ENCODE assay signal across 12 mouse cellular contexts in the genomic region with DNA sequence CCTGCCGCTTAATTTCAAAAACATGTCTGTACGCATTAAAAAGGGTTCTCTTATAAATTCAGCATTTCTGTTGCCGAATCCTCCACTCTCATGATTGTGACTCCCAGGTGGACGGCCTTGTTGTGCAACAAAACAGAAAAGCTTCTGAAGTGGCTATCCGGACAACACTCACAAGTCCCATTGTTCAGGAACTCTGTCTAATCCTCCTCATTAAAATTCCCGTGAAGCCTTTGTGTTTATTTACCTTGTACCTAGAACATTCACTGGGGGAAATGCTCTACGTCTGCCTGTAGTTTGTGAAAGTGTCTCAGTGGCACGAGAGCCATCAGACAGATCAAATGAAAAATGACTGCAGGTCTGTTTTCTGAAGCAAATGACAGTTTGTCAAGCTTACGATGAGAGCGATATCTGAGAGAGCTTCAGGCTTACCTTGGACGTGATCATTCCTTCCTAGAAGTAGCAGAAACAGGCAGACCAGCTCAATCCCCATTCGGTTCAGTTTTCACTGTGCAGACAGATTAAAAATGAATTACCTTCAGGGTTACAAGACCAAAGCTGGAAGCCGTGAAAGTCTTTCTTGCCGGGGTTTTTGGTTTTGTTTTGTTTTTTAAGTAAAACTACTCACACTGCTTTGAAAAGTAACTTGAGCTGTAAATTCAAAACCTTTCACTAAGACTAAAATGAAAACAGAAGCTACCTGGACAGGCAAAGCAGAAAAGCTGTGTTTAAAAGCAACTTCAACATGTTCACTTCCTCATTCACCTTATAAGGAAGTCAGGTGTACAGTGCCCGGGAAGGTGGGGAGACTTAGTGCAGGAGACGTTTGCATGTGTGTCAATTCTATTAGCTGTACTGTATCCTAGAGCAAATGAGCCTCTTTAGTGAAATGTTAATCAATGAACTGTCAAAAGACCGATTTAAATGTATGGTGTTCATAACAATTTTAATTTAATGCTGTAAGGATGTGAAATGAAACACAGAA. TPM values are rescaled to one million over a fixed set of nuclear protein-coding genes. Genes with fewer than 3 reads are reported as not detected.
DNase-seq lines count a peak whose midpoint lies in the region; ATAC-seq and TF ChIP-seq lines count a peak whose summit lies in the region.
"Had no signal": no experiment of that assay in that cellular context is flagged by ENCODE, and none has a peak within 500 bp of the region (broad histone marks: within the 10 kb centered on the region; RNA-seq: fewer than 3 reads in every experiment).

No protein-coding gene starts in this region.

- ATAC-seq in forebrain, embryonic 12.5 days (ENCODE audit: low FRiP score): no peak
- no peak for ATAC-seq in forebrain, postnatal 0 days
- no peak for ATAC-seq in lung, embryonic 15.5 days (ENCODE audit: borderline replicate concordance, extremely low read depth, low FRiP score, low TSS enrichment)
- no peak for ATAC-seq in midbrain, embryonic 12.5 days (ENCODE audit: low FRiP score, low read depth)
- ATAC-seq in heart, embryonic 12.5 days (ENCODE audit: insufficient number of reproducible peaks, low FRiP score): no peak
- ATAC-seq: forebrain, embryonic 14.5 days; liver, postnatal 0 days had no signal

- no peak for TF ChIP-seq CTCF in forebrain, postnatal 0 days (IDR thresholded peaks at IDR 0.05; ENCODE audit: low read depth)

- WGBS in forebrain, embryonic 12.5 days: 31% methylated on average over 17 of the region's 17 CpGs
- WGBS in forebrain, postnatal 0 days: 31% methylated on average over 17 of the region's 17 CpGs
- 34% methylated on average over 17 of the region's 17 CpGs for WGBS in lung, embryonic 15.5 days
- WGBS in midbrain, embryonic 12.5 days: 32% methylated on average over 17 of the region's 17 CpGs
- 63% methylated on average over 17 of the region's 17 CpGs for WGBS in heart, embryonic 12.5 days

- H3K4me1 ChIP-seq in forebrain, embryonic 12.5 days: peaks cover 10% of the 10 kb centered on the region
- H3K4me1 ChIP-seq in forebrain, postnatal 0 days (ENCODE audit: insufficient read depth): no peaks in the 10 kb centered on the region
- no peaks in the 10 kb centered on the region for H3K4me1 ChIP-seq in lung, embryonic 15.5 days
- H3K4me1 ChIP-seq in midbrain, embryonic 12.5 days: peaks cover 10% of the 10 kb centered on the region
- peaks cover 12% of the 10 kb centered on the region for H3K4me1 ChIP-seq in heart, embryonic 12.5 days (replicated peaks)

- peak overlapping the region; percentile 11; the same call in 1 of the 2 replicates for H3K4me2 ChIP-seq in forebrain, embryonic 12.5 days
- H3K4me2 ChIP-seq in forebrain, postnatal 0 days (ENCODE audit: low read depth): no peak overlapping the region
- H3K4me2 ChIP-seq in lung, embryonic 15.5 days: peak overlapping the region; percentile 46
- peak overlapping the region; percentile 27 for H3K4me2 ChIP-seq in midbrain, embryonic 12.5 days (replicated peaks)
- H3K4me2 ChIP-seq in heart, embryonic 12.5 days: no peak overlapping the region

- no peaks in the 10 kb centered on the region for H3K36me3 ChIP-seq in forebrain, embryonic 12.5 days (replicated peaks)
- no peaks in the 10 kb centered on the region for H3K36me3 ChIP-seq in forebrain, postnatal 0 days (ENCODE audit: insufficient read depth)
- no peaks in the 10 kb centered on the region for H3K36me3 ChIP-seq in lung, embryonic 15.5 days
- H3K36me3 ChIP-seq in midbrain, embryonic 12.5 days: no peaks in the 10 kb centered on the region
- H3K36me3 ChIP-seq in heart, embryonic 12.5 days: no peaks in the 10 kb centered on the region

- H3K4me3 ChIP-seq in forebrain, embryonic 12.5 days (replicated peaks): no peak overlapping the region
- H3K4me3 ChIP-seq in forebrain, postnatal 0 days (ENCODE audit: low read depth, low read length): no peak overlapping the region
- H3K4me3 ChIP-seq in lung, embryonic 15.5 days: peak overlapping the region; percentile 26
- H3K4me3 ChIP-seq in midbrain, embryonic 12.5 days: no peak overlapping the region
- no peak overlapping the region for H3K4me3 ChIP-seq in heart, embryonic 12.5 days
- H3K4me3 ChIP-seq: myocyte had no signal

- H3K9me3 ChIP-seq in forebrain, embryonic 12.5 days: no peaks in the 10 kb centered on the region
- H3K9me3 ChIP-seq in forebrain, postnatal 0 days (ENCODE audit: low read length): no peaks in the 10 kb centered on the region
- no peaks in the 10 kb centered on the region for H3K9me3 ChIP-seq in lung, embryonic 15.5 days
- no peaks in the 10 kb centered on the region for H3K9me3 ChIP-seq in midbrain, embryonic 12.5 days
- H3K9me3 ChIP-seq in heart, embryonic 12.5 days (replicated peaks): no peaks in the 10 kb centered on the region

- H3K27me3 ChIP-seq in forebrain, embryonic 12.5 days: peaks cover 10% of the 10 kb centered on the region
- no peaks in the 10 kb centered on the region for H3K27me3 ChIP-seq in forebrain, postnatal 0 days (ENCODE audit: insufficient read depth, low read length)
- H3K27me3 ChIP-seq in lung, embryonic 15.5 days: no peaks in the 10 kb centered on the region
- H3K27me3 ChIP-seq in midbrain, embryonic 12.5 days: no peaks in the 10 kb centered on the region; the same call in 1 of the 2 replicates
- no peaks in the 10 kb centered on the region for H3K27me3 ChIP-seq in heart, embryonic 12.5 days (replicated peaks)

- H3K9ac ChIP-seq in forebrain, embryonic 12.5 days: no peak overlapping the region
- H3K9ac ChIP-seq in forebrain, postnatal 0 days: no peak overlapping the region
- H3K9ac ChIP-seq in lung, embryonic 15.5 days: peak overlapping the region; percentile 27
- H3K9ac ChIP-seq in midbrain, embryonic 12.5 days (replicated peaks): no peak overlapping the region
- H3K9ac ChIP-seq in heart, embryonic 12.5 days: no peak overlapping the region
- H3K9ac ChIP-seq: liver, postnatal 0 days had no signal

- DNase-seq in forebrain, postnatal 0 days: no peak
- no peak for DNase-seq in lung, postnatal 10 days
- DNase-seq in thymus, postnatal 36 days: no peak
- DNase-seq in left cerebral cortex, adult 18-20 months (ENCODE audit: low spot score in 2 of 2): no peak
- DNase-seq: gastrocnemius, postnatal 25 days; liver, postnatal 0 days had no signal

- no peak overlapping the region for H3K27ac ChIP-seq in forebrain, embryonic 12.5 days
- H3K27ac ChIP-seq in forebrain, postnatal 0 days (ENCODE audit: low read depth, low read length): no peak overlapping the region
- H3K27ac ChIP-seq in lung, embryonic 15.5 days: peak overlapping the region; percentile 20
- H3K27ac ChIP-seq in midbrain, embryonic 12.5 days (replicated peaks): no peak overlapping the region
- no peak overlapping the region for H3K27ac ChIP-seq in heart, embryonic 12.5 days (ENCODE audit: poor library complexity, severe bottlenecking)

RNA-seq across cellular contexts. Expression of a gene that starts 49.2 kb away (rescaled TPM):
- polyA plus RNA-seq in forebrain, embryonic 12.5 days (2016; fragmentation: Nextera tagmentation; extraction: Ambion mirVana): 0.20 and 0.47 TPM in 2 replicates
- 0.43 TPM in 1 of 2 replicates, not detected in the other for total RNA-seq in forebrain, postnatal 0 days (2014; rRNA removed)
- polyA plus RNA-seq in forebrain, postnatal 0 days (2015; fragmentation: Nextera tagmentation; extraction: Ambion mirVana): not detected in 2 replicates
- polyA plus RNA-seq in lung, embryonic 15.5 days (2015; fragmentation: Nextera tagmentation; extraction: Ambion mirVana): 6.4 and 7.3 TPM in 2 replicates
- 0.10 TPM in 1 of 2 replicates, not detected in the other for polyA plus RNA-seq in midbrain, embryonic 12.5 days (2016; fragmentation: Nextera tagmentation; extraction: Ambion mirVana)
- 0.14 and 0.17 TPM in 2 replicates for polyA plus RNA-seq in heart, embryonic 12.5 days (2016; fragmentation: Nextera tagmentation; extraction: Ambion mirVana)
- total RNA-seq in left cerebral cortex, adult 18-20 months (2021): not detected

Comparison
In these comparisons a context has a peak if more than half of its experiments do, and no peak if none do; other contexts are left out.
1. H3K4me2 ChIP-seq: peak in forebrain, embryonic 12.5 days (single experiment), lung, embryonic 15.5 days (single experiment) and midbrain, embryonic 12.5 days (single experiment); none in forebrain, postnatal 0 days (single experiment) and heart, embryonic 12.5 days (single experiment).